Mouse (Mus musculus): Measurements from ENCODE around the gene Rap2c. TPM values are rescaled to one million over a fixed set of nuclear protein-coding genes. Genes with fewer than 3 reads are reported as not detected.

Rap2c gene
- polyA plus RNA-seq, 1 experiment: 7.3 TPM

DNA sequence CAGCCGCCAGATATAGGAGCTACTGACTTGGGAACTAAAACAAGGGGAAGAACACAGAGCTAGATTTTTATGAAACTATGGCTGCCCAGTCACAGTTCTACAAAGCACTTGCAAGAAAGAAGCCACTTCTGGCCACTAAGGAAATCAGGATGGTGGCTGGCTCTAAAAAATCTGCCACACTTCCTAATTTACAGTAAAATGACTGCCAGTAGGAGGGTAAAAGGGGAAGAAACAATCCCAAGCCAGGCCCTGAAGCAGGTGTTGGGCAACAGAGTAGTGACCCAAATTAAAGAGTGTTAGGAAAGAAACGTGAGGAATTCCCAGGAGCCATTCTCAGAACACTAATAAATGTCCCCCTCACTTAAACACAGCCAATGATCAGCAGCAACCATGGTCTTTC lies 5.5 kb downstream of the Rap2c start:
- Histone ChIP-seq H3K4me1 (replicated peaks; ENCODE audit: control insufficient read depth, insufficient read depth, low read length) (no peaks in the 10 kb centered on the region), H3K27ac (ENCODE audit: control insufficient read depth, insufficient read depth, low read length) (no peak overlapping the region), H3K27me3 (ENCODE audit: control insufficient read depth, insufficient read depth, low read length) (no peaks in the 10 kb centered on the region), H3K4me3 (ENCODE audit: control insufficient read depth, insufficient read depth, low read length) (no peak overlapping the region), H3K36me3 (ENCODE audit: control insufficient read depth, insufficient read depth, low read length) (no peaks in the 10 kb centered on the region; the same call in 1 of the 2 replicates)
- DNase-seq: no peak
- 82% methylated on average over 2 of the region's 2 CpGs for WGBS
- no peak for TF ChIP-seq POLR2A (IDR thresholded peaks at IDR 0.05; ENCODE audit: control insufficient read depth, extremely low read depth, insufficient read depth, low read length, poor library complexity)
- no peak for TF ChIP-seq CTCF (IDR thresholded peaks at IDR 0.05; ENCODE audit: borderline replicate concordance, control insufficient read depth, extremely low read depth, insufficient read depth, low read length, poor library complexity)

DNA sequence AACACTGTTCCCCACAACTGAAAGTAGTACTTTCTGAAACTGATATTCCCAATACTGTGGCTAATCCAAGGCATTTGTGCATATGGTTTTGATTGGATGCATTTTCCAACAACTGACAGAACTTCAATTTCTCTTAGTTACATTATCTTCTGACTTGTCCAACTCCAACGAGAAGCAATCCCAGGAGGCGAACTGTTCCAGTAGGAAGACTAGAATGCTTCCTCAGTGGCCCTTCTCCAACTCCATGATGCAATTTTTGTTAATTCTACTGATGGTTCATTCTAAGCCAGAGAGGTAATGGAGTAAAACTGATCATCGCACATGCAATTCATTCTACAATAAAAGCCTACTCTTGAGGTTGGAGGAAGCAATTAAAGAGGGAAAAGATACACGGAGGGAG lies 7.5 kb downstream of the Rap2c start:
- H3K27ac ChIP-seq (ENCODE audit: control insufficient read depth, insufficient read depth, low read length): no peak overlapping the region
- TF ChIP-seq POLR2A (IDR thresholded peaks at IDR 0.05; ENCODE audit: control insufficient read depth, extremely low read depth, insufficient read depth, low read length, poor library complexity) (no peak), CTCF (IDR thresholded peaks at IDR 0.05; ENCODE audit: borderline replicate concordance, control insufficient read depth, extremely low read depth, insufficient read depth, low read length, poor library complexity) (no peak)
- no peaks in the 10 kb centered on the region; the same call in 1 of the 2 replicates for H3K36me3 ChIP-seq (ENCODE audit: control insufficient read depth, insufficient read depth, low read length)
- no peak overlapping the region for H3K4me3 ChIP-seq (ENCODE audit: control insufficient read depth, insufficient read depth, low read length)
- whole genome bisulfite sequencing: 96% methylated on average over 4 of the region's 4 CpGs
- no peaks in the 10 kb centered on the region for H3K4me1 ChIP-seq (replicated peaks; ENCODE audit: control insufficient read depth, insufficient read depth, low read length)
- no peak for DNase-seq
- no peaks in the 10 kb centered on the region for H3K27me3 ChIP-seq (ENCODE audit: control insufficient read depth, insufficient read depth, low read length)

DNA sequence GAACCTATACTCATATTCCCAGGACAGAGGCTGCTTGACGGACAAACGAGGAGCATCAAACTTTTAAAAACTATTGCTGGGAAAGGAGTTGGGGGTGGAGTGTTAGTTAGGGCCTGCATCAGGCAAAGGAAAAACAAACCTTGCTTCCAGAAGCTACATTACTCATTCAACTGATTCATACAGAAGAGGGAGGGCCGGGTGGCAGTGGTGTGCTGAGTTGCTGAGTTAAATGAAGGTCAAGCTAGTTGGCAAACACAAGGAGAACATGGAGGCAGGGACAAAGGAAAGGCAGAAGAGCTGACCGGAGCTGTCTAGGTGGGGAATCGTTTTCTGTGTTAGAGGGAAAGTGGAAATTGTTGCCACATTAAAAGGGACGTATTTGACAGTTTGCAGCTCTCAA lies 17.0 kb downstream of the Rap2c start:
- no peaks in the 10 kb centered on the region for H3K4me1 ChIP-seq (replicated peaks; ENCODE audit: control insufficient read depth, insufficient read depth, low read length)
- 95% methylated on average over 6 of the region's 6 CpGs for WGBS
- H3K27me3 ChIP-seq (ENCODE audit: control insufficient read depth, insufficient read depth, low read length): no peaks in the 10 kb centered on the region
- DNase-seq: no peak
- TF ChIP-seq POLR2A (IDR thresholded peaks at IDR 0.05; ENCODE audit: control insufficient read depth, extremely low read depth, insufficient read depth, low read length, poor library complexity) (no peak), CTCF (IDR thresholded peaks at IDR 0.05; ENCODE audit: borderline replicate concordance, control insufficient read depth, extremely low read depth, insufficient read depth, low read length, poor library complexity) (no peak)
- no peak overlapping the region for H3K27ac ChIP-seq (ENCODE audit: control insufficient read depth, insufficient read depth, low read length)
- H3K36me3 ChIP-seq (ENCODE audit: control insufficient read depth, insufficient read depth, low read length): no peaks in the 10 kb centered on the region
- no peak overlapping the region for H3K4me3 ChIP-seq (ENCODE audit: control insufficient read depth, insufficient read depth, low read length)

DNA sequence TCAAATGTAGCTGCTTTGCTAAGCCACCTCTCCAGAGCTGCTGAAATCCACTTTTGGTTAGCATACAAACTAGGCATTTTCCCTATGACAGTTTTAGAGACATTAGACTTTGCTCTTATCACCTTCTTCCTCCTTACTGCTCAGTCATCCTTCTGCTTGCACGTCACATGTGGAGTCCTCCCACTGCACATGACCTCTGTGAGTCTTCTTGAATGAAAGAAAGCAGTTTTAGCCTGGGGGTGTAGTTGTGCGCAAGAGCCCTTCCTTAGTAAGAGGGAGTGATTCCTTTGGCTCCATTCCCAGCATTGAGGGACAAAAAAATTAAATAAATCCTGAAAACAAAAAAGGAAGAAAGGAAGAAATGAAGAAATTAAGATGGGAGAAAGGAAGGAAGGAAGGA lies 22.5 kb downstream of the Rap2c start:
- no peak for DNase-seq
- Histone ChIP-seq H3K27ac (ENCODE audit: control insufficient read depth, insufficient read depth, low read length) (no peak overlapping the region), H3K36me3 (ENCODE audit: control insufficient read depth, insufficient read depth, low read length) (no peaks in the 10 kb centered on the region), H3K27me3 (ENCODE audit: control insufficient read depth, insufficient read depth, low read length) (no peaks in the 10 kb centered on the region), H3K4me3 (ENCODE audit: control insufficient read depth, insufficient read depth, low read length) (no peak overlapping the region), H3K4me1 (replicated peaks; ENCODE audit: control insufficient read depth, insufficient read depth, low read length) (no peaks in the 10 kb centered on the region)
- TF ChIP-seq POLR2A (IDR thresholded peaks at IDR 0.05; ENCODE audit: control insufficient read depth, extremely low read depth, insufficient read depth, low read length, poor library complexity) (no peak), CTCF (IDR thresholded peaks at IDR 0.05; ENCODE audit: borderline replicate concordance, control insufficient read depth, extremely low read depth, insufficient read depth, low read length, poor library complexity) (no peak)
- 98% methylated on average over 2 of the region's 2 CpGs for WGBS

DNA sequence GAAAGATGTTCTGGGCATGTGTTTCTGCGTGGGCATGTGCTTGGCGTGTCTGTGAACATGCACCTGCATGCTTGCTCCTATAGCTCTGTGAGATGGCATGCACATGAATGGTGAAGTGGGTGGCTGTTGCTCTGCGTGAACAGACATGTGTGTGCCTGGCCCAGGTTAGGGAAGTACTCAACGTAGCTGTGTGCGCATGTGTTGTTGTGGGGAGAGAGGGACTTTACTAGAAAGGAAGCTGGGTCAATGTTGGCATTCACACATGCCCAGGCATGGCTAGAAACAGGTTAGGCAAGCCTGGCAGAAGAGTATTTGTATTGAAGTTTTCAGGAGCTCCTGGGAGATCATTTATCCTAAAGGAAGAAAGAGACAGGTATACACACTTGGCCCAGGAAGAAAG lies 26.5 kb downstream of the Rap2c start:
- H3K36me3 ChIP-seq (ENCODE audit: control insufficient read depth, insufficient read depth, low read length): no peaks in the 10 kb centered on the region
- no peak overlapping the region for H3K4me3 ChIP-seq (ENCODE audit: control insufficient read depth, insufficient read depth, low read length)
- DNase-seq: no peak
- H3K27me3 ChIP-seq (ENCODE audit: control insufficient read depth, insufficient read depth, low read length): no peaks in the 10 kb centered on the region
- 89% methylated on average over 5 of the region's 5 CpGs for WGBS
- H3K4me1 ChIP-seq (replicated peaks; ENCODE audit: control insufficient read depth, insufficient read depth, low read length): no peaks in the 10 kb centered on the region
- no peak for TF ChIP-seq POLR2A (IDR thresholded peaks at IDR 0.05; ENCODE audit: control insufficient read depth, extremely low read depth, insufficient read depth, low read length, poor library complexity)
- TF ChIP-seq CTCF (IDR thresholded peaks at IDR 0.05; ENCODE audit: borderline replicate concordance, control insufficient read depth, extremely low read depth, insufficient read depth, low read length, poor library complexity): no peak
- no peak overlapping the region for H3K27ac ChIP-seq (ENCODE audit: control insufficient read depth, insufficient read depth, low read length)

DNA sequence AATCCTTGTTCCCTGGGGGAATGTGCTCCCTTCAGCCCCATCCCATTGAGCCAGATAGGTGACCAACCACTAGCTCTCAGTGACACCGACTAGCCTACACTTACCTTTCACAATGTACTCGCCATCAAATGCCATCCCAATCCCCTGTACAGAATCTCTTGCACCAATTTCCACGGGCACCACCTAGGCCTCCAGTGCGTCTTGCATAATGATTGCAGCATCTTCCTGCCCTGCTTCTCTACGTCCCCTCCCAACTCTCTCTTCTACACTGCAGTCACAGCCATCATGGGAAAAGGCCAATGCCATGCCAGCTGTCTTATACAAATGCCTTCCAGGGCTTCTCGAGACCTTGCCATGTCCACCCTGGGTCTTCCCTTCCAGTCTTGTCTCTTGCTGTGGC lies 27.9 kb downstream of the Rap2c start:
- DNase-seq: no peak
- no peaks in the 10 kb centered on the region for H3K36me3 ChIP-seq (ENCODE audit: control insufficient read depth, insufficient read depth, low read length)
- no peak overlapping the region for H3K27ac ChIP-seq (ENCODE audit: control insufficient read depth, insufficient read depth, low read length)
- no peak overlapping the region for H3K4me3 ChIP-seq (ENCODE audit: control insufficient read depth, insufficient read depth, low read length)
- no peaks in the 10 kb centered on the region for H3K4me1 ChIP-seq (replicated peaks; ENCODE audit: control insufficient read depth, insufficient read depth, low read length)
- TF ChIP-seq POLR2A (IDR thresholded peaks at IDR 0.05; ENCODE audit: control insufficient read depth, extremely low read depth, insufficient read depth, low read length, poor library complexity) (no peak), CTCF (IDR thresholded peaks at IDR 0.05; ENCODE audit: borderline replicate concordance, control insufficient read depth, extremely low read depth, insufficient read depth, low read length, poor library complexity) (no peak)
- no peaks in the 10 kb centered on the region for H3K27me3 ChIP-seq (ENCODE audit: control insufficient read depth, insufficient read depth, low read length)
- WGBS: 93% methylated on average over 6 of the region's 6 CpGs

DNA sequence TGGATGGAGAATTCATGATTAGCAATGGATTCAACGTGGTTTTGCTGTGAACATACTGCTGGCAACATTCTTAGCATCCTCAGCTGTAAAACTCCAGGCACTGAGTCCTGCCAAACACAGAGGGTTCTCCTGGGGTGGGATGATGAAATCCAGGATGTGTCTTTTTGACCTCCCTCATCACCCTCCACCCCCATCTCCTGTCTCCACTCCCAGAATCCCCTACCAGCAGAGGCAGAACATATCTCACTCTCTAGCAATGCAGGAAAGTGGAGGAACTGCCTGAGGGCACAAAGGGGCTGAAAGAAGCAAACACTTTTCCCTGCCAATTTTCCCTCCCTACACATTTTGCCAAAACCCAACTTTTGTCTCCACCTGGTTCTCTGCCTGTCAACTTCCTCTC lies 29.2 kb downstream of the Rap2c start:
- no peak for TF ChIP-seq CTCF (IDR thresholded peaks at IDR 0.05; ENCODE audit: borderline replicate concordance, control insufficient read depth, extremely low read depth, insufficient read depth, low read length, poor library complexity)
- TF ChIP-seq POLR2A (IDR thresholded peaks at IDR 0.05; ENCODE audit: control insufficient read depth, extremely low read depth, insufficient read depth, low read length, poor library complexity): no peak
- Histone ChIP-seq H3K4me3 (ENCODE audit: control insufficient read depth, insufficient read depth, low read length) (no peak overlapping the region), H3K4me1 (replicated peaks; ENCODE audit: control insufficient read depth, insufficient read depth, low read length) (no peaks in the 10 kb centered on the region), H3K36me3 (ENCODE audit: control insufficient read depth, insufficient read depth, low read length) (no peaks in the 10 kb centered on the region), H3K27ac (ENCODE audit: control insufficient read depth, insufficient read depth, low read length) (no peak overlapping the region), H3K27me3 (ENCODE audit: control insufficient read depth, insufficient read depth, low read length) (no peaks in the 10 kb centered on the region)
- 69% methylated on average over 1 of the region's 1 CpGs for WGBS
- no peak for DNase-seq

All from thymus, adult 2 months (tissue).